In genomic region chr19:44895245-44895644, GRCm38 (mm10) we compare ENCODE assay signal across 8 mouse cellular contexts. TPM values are rescaled to one million over a fixed set of nuclear protein-coding genes. Genes with fewer than 3 reads are reported as not detected.
DNase-seq lines count a peak whose midpoint lies in the region; ATAC-seq lines count a peak whose summit lies in the region.

No protein-coding gene starts in this region.

- peaks cover 26% of the 10 kb centered on the region for H3K27me3 ChIP-seq in liver, embryonic 11.5 days (replicated peaks; ENCODE audit: control insufficient read depth, insufficient read depth, low read length)

- no peaks in the 10 kb centered on the region for H3K9me3 ChIP-seq in liver, embryonic 11.5 days (ENCODE audit: control insufficient read depth, low read length)

- no peak overlapping the region for H3K4me3 ChIP-seq in liver, embryonic 11.5 days (ENCODE audit: low read depth, low read length)

- H3K4me1 ChIP-seq in liver, embryonic 11.5 days (replicated peaks; ENCODE audit: control insufficient read depth, insufficient read depth, low read length), result peaks cover 13% of the 10 kb centered on the region

- ATAC-seq in liver, embryonic 11.5 days (replicated peaks; ENCODE audit: low FRiP score), result no peak

- H3K9ac ChIP-seq in liver, embryonic 11.5 days (ENCODE audit: low read depth, low read length), result no peak overlapping the region

- no peak overlapping the region for H3K4me2 ChIP-seq in liver, embryonic 11.5 days

- H3K36me3 ChIP-seq in liver, embryonic 11.5 days (ENCODE audit: control insufficient read depth, insufficient read depth, low read length), result no peaks in the 10 kb centered on the region

- H3K27ac ChIP-seq in liver, embryonic 11.5 days (ENCODE audit: low read depth, low read length), result no peak overlapping the region

- peak; percentile 71 for DNase-seq in 416B (ENCODE audit: low read depth)
- peak; percentile 67 for DNase-seq in Muller cell, postnatal 12 days (ENCODE audit: inconsistent ontology term)
- peak; percentile 74 to 83 for DNase-seq in cerebellum, postnatal 25 days
- DNase-seq in frontal cortex, postnatal 36 days (ENCODE audit: low spot score in 2 of 2), result peak; percentile 59 to 60
- DNase-seq in kidney, adult 9 months, result peak; percentile 78
- DNase-seq in liver, embryonic 11.5 days (ENCODE audit: low spot score), result peak; percentile 54
- DNase-seq in ovary, postnatal 36 days (ENCODE audit: low spot score), result peak; percentile 72
- peak; percentile 56 to 69 for DNase-seq in urinary bladder, postnatal 36 days (ENCODE audit: low spot score in 2 of 2)

- WGBS in liver, embryonic 11.5 days, result 2% methylated on average over 4 of the region's 4 CpGs

RNA-seq across cellular contexts. Expression of gene Slf2, which starts 35.7 kb away (rescaled TPM):
- 49.8 and 50.1 TPM in 2 replicates for polyA plus RNA-seq in liver, embryonic 11.5 days (2014; fragmentation: Nextera tagmentation; extraction: Ambion mirVana)
